Mouse (Mus musculus) cortical plate, adult 2 months (tissue): ENCODE data around the gene Adam15.

Source experiments
- CTCF ChIP-seq: fragments of 200-500 bp; IDR thresholded peaks from 2 replicates; pipeline ENCODE4 v1.5.1; 2011; ENCODE audit warnings: mild to moderate bottlenecking, control low read depth, low read length; ENCODE audit not compliant: insufficient read depth; ENCODE audit errors: extremely low read depth
- POLR2A ChIP-seq: fragments of 200-500 bp; IDR thresholded peaks from 2 replicates; pipeline ENCODE4 v1.6.1; 2011; ENCODE audit warnings: mild to moderate bottlenecking, low read length, control low read depth; ENCODE audit not compliant: insufficient read depth; ENCODE audit errors: extremely low read depth

DNA sequence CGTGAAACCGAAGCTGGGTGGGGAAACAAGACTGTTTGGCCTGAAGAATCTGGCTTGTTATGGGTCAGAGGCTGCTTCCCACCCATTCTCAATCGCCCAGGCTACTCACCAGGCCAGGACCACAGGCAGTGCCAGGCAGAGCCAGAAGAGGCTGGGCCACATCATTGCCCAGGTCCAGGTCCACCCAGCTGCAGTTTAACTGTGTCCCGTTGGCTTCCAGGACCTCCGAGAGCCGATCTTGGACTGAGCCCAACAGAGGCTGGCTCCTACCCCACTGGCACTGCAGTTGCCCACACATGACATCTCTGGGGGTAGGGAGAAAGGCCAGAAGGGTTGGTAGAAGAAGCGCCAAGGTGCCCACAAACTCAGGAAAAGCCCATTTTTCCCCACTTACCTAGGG lies 6.5 kb downstream of the Adam15 start:
- TF ChIP-seq POLR2A = no peak
- TF ChIP-seq CTCF = no peak
